Comparison of ENCODE assay signal across 10 mouse cellular contexts in genomic region chr2:30902256-30902655, GRCm38 (mm10). TPM values are rescaled to one million over a fixed set of nuclear protein-coding genes. Genes with fewer than 3 reads are reported as not detected.
DNase-seq lines count a peak whose midpoint lies in the region; ATAC-seq and TF ChIP-seq lines count a peak whose summit lies in the region.
"Had no signal": no experiment of that assay in that cellular context is flagged by ENCODE, and none has a peak within 500 bp of the region (broad histone marks: within the 10 kb centered on the region; RNA-seq: fewer than 3 reads in every experiment).

No protein-coding gene starts in this region.

- peak overlapping the region; percentile 71 for H3K4me2 ChIP-seq in heart, embryonic 15.5 days
- H3K4me2 ChIP-seq in forebrain, embryonic 14.5 days (ENCODE audit: low read length): peak overlapping the region; percentile 54; the same call in 1 of the 2 replicates
- peak overlapping the region; percentile 87 for H3K4me2 ChIP-seq in limb, embryonic 15.5 days

- H3K36me3 ChIP-seq in heart, embryonic 15.5 days: no peaks in the 10 kb centered on the region
- H3K36me3 ChIP-seq in ES-Bruce4 (ENCODE audit: control insufficient read depth, insufficient read depth, low read length, poor library complexity, severe bottlenecking): no peaks in the 10 kb centered on the region
- no peaks in the 10 kb centered on the region for H3K36me3 ChIP-seq in forebrain, embryonic 14.5 days (ENCODE audit: control insufficient read depth, insufficient read depth, low read length)
- H3K36me3 ChIP-seq in limb, embryonic 15.5 days: peaks cover 6% of the 10 kb centered on the region; the same call in 1 of the 2 replicates

- intact Hi-C loops in heart, postnatal 14 days (cut with DNase I): no loop called here
- intact Hi-C loops in left cerebral cortex, postnatal 25 days (cut with DNase I): no loop called here

- TF ChIP-seq CTCF in ES-Bruce4 (IDR thresholded peaks at IDR 0.05; ENCODE audit: low read depth, low read length): no peak

- no peak overlapping the region for H3K27ac ChIP-seq in heart, embryonic 15.5 days
- H3K27ac ChIP-seq in ES-Bruce4 (ENCODE audit: insufficient read depth, low read length): no peak overlapping the region
- no peak overlapping the region for H3K27ac ChIP-seq in forebrain, embryonic 14.5 days (ENCODE audit: low read depth, low read length)
- H3K27ac ChIP-seq in limb, embryonic 15.5 days: peak overlapping the region; percentile 29

- peaks cover 40% of the 10 kb centered on the region for H3K4me1 ChIP-seq in heart, embryonic 15.5 days (replicated peaks)
- peaks cover 2% of the 10 kb centered on the region for H3K4me1 ChIP-seq in ES-Bruce4 (ENCODE audit: control insufficient read depth, insufficient read depth, low read length)
- peaks cover 3% of the 10 kb centered on the region; the same call in 1 of the 2 replicates for H3K4me1 ChIP-seq in forebrain, embryonic 14.5 days (ENCODE audit: control insufficient read depth, insufficient read depth, low read length)
- peaks cover 40% of the 10 kb centered on the region for H3K4me1 ChIP-seq in limb, embryonic 15.5 days

- no peak for DNase-seq in heart, postnatal 14 days
- no peak for DNase-seq in forebrain, embryonic 14.5 days (ENCODE audit: low spot score)
- DNase-seq in natural killer cell, adult 2 months (ENCODE audit: low spot score in 2 of 2): no peak
- DNase-seq in adrenal gland, postnatal 10 days: no peak
- DNase-seq in left cerebral cortex, postnatal 25 days (ENCODE audit: low spot score in 2 of 2): no peak
- DNase-seq: adrenal gland, adult 8-10 months had no signal

- H3K27me3 ChIP-seq in heart, embryonic 15.5 days: peaks cover 17% of the 10 kb centered on the region
- H3K27me3 ChIP-seq in ES-Bruce4 (ENCODE audit: control insufficient read depth, insufficient read depth, low read length, poor library complexity, severe bottlenecking): no peaks in the 10 kb centered on the region
- no peaks in the 10 kb centered on the region; the same call in 1 of the 2 replicates for H3K27me3 ChIP-seq in forebrain, embryonic 14.5 days (replicated peaks; ENCODE audit: control insufficient read depth, insufficient read depth, low read length)
- no peaks in the 10 kb centered on the region for H3K27me3 ChIP-seq in limb, embryonic 15.5 days

- H3K9ac ChIP-seq in heart, embryonic 15.5 days: 0 out of 2 replicates have a peak overlapping the region, but pooled peaks have one; percentile 36
- peak overlapping the region; percentile 56 for H3K9ac ChIP-seq in ES-Bruce4 (ENCODE audit: low read depth, poor library complexity, severe bottlenecking)
- H3K9ac ChIP-seq in forebrain, embryonic 14.5 days (ENCODE audit: low read length): peak overlapping the region; percentile 54; the same call in 1 of the 2 replicates
- peak overlapping the region; percentile 39 for H3K9ac ChIP-seq in limb, embryonic 15.5 days

- WGBS in heart, embryonic 15.5 days: 53% methylated on average over 8 of the region's 8 CpGs
- WGBS in forebrain, embryonic 14.5 days: 37% methylated on average over 8 of the region's 8 CpGs
- 21% methylated on average over 8 of the region's 8 CpGs for WGBS in limb, embryonic 15.5 days

- TF ChIP-seq EP300 in ES-Bruce4 (IDR thresholded peaks at IDR 0.05; ENCODE audit: insufficient read depth, low read depth, low read length): no peak

- peak overlapping the region; percentile 43 for H3K4me3 ChIP-seq in heart, embryonic 15.5 days
- peak overlapping the region; percentile 64; the same call in 1 of the 2 replicates for H3K4me3 ChIP-seq in ES-Bruce4 (ENCODE audit: low read depth, low read length)
- 0 out of 2 replicates have a peak overlapping the region, but pooled peaks have one; percentile 26 for H3K4me3 ChIP-seq in forebrain, embryonic 14.5 days (ENCODE audit: low read depth, low read length)
- H3K4me3 ChIP-seq in limb, embryonic 15.5 days: peak overlapping the region; percentile 53
- H3K4me3 ChIP-seq: erythroblast, embryonic 14.5 days had no signal

- ATAC-seq in heart, embryonic 15.5 days (replicated peaks; ENCODE audit: insufficient number of reproducible peaks, insufficient read depth, low FRiP score, low read depth): no peak
- ATAC-seq in forebrain, embryonic 14.5 days: no peak
- ATAC-seq in limb, embryonic 15.5 days (ENCODE audit: insufficient number of reproducible peaks, low FRiP score, low TSS enrichment, low read depth): no peak

- no peaks in the 10 kb centered on the region for H3K9me3 ChIP-seq in heart, embryonic 15.5 days (replicated peaks)
- H3K9me3 ChIP-seq in ES-Bruce4 (replicated peaks; ENCODE audit: control insufficient read depth, insufficient read depth, low read length, poor library complexity, severe bottlenecking): no peaks in the 10 kb centered on the region
- no peaks in the 10 kb centered on the region for H3K9me3 ChIP-seq in forebrain, embryonic 14.5 days (replicated peaks; ENCODE audit: control insufficient read depth, low read length)
- no peaks in the 10 kb centered on the region for H3K9me3 ChIP-seq in limb, embryonic 15.5 days

- no peak for TF ChIP-seq POLR2A in ES-Bruce4 (IDR thresholded peaks at IDR 0.05; ENCODE audit: insufficient read depth, low read length)

RNA-seq across cellular contexts. Expression of gene Ptges, which starts 27.4 kb away (rescaled TPM):
- 2.6 and 4.4 TPM in 2 replicates for polyA plus RNA-seq in heart, embryonic 15.5 days (2015; fragmentation: Nextera tagmentation; extraction: Ambion mirVana)
- 1 to 10 TPM; 1.9 to 3.2 TPM for total RNA-seq in heart, postnatal 14 days (2021)
- 8.7 and 9.4 TPM in 2 replicates for polyA plus RNA-seq in ES-Bruce4 (2011; ENCODE audit: insufficient read depth, insufficient read length, low read depth, missing spikeins)
- polyA plus RNA-seq in forebrain, embryonic 14.5 days (2014; fragmentation: Nextera tagmentation; extraction: Ambion mirVana): 2.6 and 3.3 TPM in 2 replicates
- polyA plus RNA-seq in limb, embryonic 15.5 days (2015; fragmentation: Nextera tagmentation; extraction: Ambion mirVana): 27.6 and 35.3 TPM in 2 replicates
- 10 to 100 TPM in 1 of 2 experiments, 1 to 10 TPM in 1; 9.1 to 12.0 TPM for total RNA-seq in adrenal gland, postnatal 10 days (2021)
- total RNA-seq in left cerebral cortex, postnatal 25 days (2021): 1 to 10 TPM; 4.5 to 5.1 TPM
- polyA plus RNA-seq: erythroblast, embryonic 14.5 days had no signal

RNA-seq across cellular contexts. Expression of gene Tor1b, which starts 50.5 kb away (rescaled TPM):
- 20.4 and 25.0 TPM in 2 replicates for polyA plus RNA-seq in heart, embryonic 15.5 days (2015; fragmentation: Nextera tagmentation; extraction: Ambion mirVana)
- total RNA-seq in heart, postnatal 14 days (2021): 10 to 100 TPM; 25.0 to 26.1 TPM
- polyA plus RNA-seq in ES-Bruce4 (2011; ENCODE audit: insufficient read depth, insufficient read length, low read depth, missing spikeins): 21.7 and 22.3 TPM in 2 replicates
- polyA plus RNA-seq in forebrain, embryonic 14.5 days (2014; fragmentation: Nextera tagmentation; extraction: Ambion mirVana): 24.9 and 25.2 TPM in 2 replicates
- 38.5 and 40.4 TPM in 2 replicates for polyA plus RNA-seq in limb, embryonic 15.5 days (2015; fragmentation: Nextera tagmentation; extraction: Ambion mirVana)
- 10 to 100 TPM; 38.8 to 44.0 TPM for total RNA-seq in adrenal gland, postnatal 10 days (2021)
- total RNA-seq in left cerebral cortex, postnatal 25 days (2021): 10 to 100 TPM; 31.7 to 32.8 TPM
